Mouse (Mus musculus) liver, embryonic 14.5 days (tissue): ENCODE measurements around the gene Arsb.

ENCODE experiments used
- CTCF ChIP-seq: IDR thresholded peaks from 2 replicates; pipeline ENCODE4 v1.5.1; 2016; ENCODE audit warnings: antibody characterized with exemption, low read depth, control low read depth
- EP300 ChIP-seq: IDR thresholded peaks from 2 replicates; pipeline ENCODE4 v1.6.1; 2016; ENCODE audit warnings: antibody characterized with exemption, low read depth

DNA sequence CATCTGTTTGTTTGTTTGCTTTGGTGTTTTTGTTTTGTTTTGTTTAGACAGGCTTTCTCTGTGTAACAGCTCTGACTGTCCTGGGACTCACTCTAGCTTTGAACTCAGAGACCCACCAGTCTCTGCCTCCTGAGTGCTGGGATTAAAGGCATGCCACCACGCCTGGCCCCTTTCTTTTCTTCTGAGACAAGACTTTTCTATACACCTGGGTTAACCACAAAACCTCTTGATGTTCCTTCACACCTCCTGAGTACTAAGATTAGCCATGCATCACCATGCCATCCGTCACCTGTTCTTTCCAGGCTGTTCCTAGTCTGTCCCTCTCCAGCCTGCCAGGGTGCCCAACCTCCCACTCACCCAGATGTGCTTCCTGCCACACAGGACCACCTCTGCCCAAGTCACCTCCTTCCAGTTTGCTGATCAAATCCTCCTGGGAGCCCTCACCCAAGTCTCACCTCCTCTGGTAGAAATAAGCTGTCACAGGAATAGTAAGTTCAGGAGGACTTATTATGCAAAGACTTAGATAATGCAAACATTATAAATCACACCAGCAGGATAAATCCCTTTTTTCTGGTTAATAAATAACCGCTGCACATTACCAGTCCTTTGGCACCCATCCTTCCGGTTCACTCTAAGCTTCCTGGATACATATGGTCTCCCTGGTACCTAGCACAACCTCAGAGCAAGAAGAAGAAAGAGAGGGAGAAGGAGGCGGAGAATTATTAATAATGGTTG, 150.6 kb downstream of the Arsb start:
- TF ChIP-seq CTCF (no peak), EP300 (no peak)
